Mouse (Mus musculus): Measurements from ENCODE around the gene Cyp3a16. TPM values are rescaled to one million over a fixed set of nuclear protein-coding genes. Genes with fewer than 3 reads are reported as not detected.
"Not testable (repeated sequence)": the region's sequence is repeated elsewhere in the genome, so short reads cannot be mapped to it uniquely, and the experiment has no call there.

Gene Cyp3a16
- total and polyA plus RNA-seq, 3 experiments = not detected

DNA sequence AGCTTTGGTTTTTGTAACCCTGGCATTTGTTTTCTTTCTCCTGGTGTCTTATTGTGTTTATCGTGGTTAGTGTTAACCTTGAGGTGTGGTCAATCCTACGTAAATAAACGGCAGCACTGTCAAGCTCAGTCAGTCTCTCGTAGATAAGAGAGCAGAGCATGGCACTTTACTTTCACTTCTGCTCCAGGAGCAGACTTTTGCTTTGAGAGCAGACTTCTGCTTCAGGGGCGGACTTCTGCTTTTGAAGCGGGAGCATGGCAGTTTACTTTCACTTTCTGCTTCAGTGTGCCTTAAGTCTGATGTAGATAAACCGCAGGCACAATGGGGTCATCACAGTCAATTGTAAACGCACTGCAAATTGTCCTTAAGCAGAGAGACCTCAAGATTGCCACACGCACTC lies 54.1 kb downstream of the Cyp3a16 start:
- not testable (repeated sequence) for H3K4me1 ChIP-seq (ENCODE audit: control insufficient read depth in 1 of 2, insufficient read depth in 2 of 2, low read length in 2 of 2); H3K79me2 ChIP-seq (ENCODE audit: control insufficient read depth, insufficient read depth, low read length, poor library complexity); H3K36me3 ChIP-seq (ENCODE audit: control insufficient read depth in 1 of 2, insufficient read depth in 2 of 2, low read length in 2 of 2); H3K9me3 ChIP-seq (replicated peaks; ENCODE audit: insufficient read depth, low read length); H3K27me3 ChIP-seq (ENCODE audit: control insufficient read depth in 1 of 2, insufficient read depth in 2 of 2, low read length in 2 of 2)
- H3K9ac ChIP-seq (ENCODE audit: control insufficient read depth, low read depth, low read length, poor library complexity, severe bottlenecking) = peak overlapping the region; percentile 68
- peak overlapping the region; percentile 79 for H3K27ac ChIP-seq (ENCODE audit: control insufficient read depth, low read depth, low read length)
- peak overlapping the region; percentile 81 to 82 for H3K4me3 ChIP-seq (ENCODE audit: control insufficient read depth in 1 of 2, insufficient read depth in 1 of 2, low read depth in 2 of 2, low read length in 2 of 2)
- TF ChIP-seq SIN3A (IDR thresholded peaks at IDR 0.05; ENCODE audit: low read length) (peak; percentile 74), ETS1 (IDR thresholded peaks at IDR 0.05; ENCODE audit: low read depth, low read length) (peak; percentile 92), HCFC1 (IDR thresholded peaks at IDR 0.05; ENCODE audit: low read depth, low read length) (0 out of 2 replicates have a peak, but pooled peaks have one; percentile 22), MXI1 (IDR thresholded peaks at IDR 0.05; ENCODE audit: low read depth, low read length) (peak; percentile 89; the same call in 1 of the 2 replicates), GATA1 (IDR thresholded peaks at IDR 0.05; ENCODE audit: low read depth, low read length) (peak; percentile 27; the same call in 1 of the 2 replicates)
- DNase-seq (ENCODE audit: low read depth, low spot score) = peak; percentile 80

Other genes with a start within 250 kb of the Cyp3a16 start
- gene Zfp655, start 238.0 kb downstream of the Cyp3a16 start, total RNA-seq (2012; rRNA removed) = 26.9 and 30.3 TPM in 2 replicates
- 10 to 100 TPM; 25.2 to 35.3 TPM for gene Zfp655, start 238.0 kb downstream of the Cyp3a16 start, polyA plus RNA-seq (2012; ENCODE audit: insufficient read depth in 1 of 2, insufficient read length in 2 of 2, low read depth in 1 of 2, low replicate concordance in 2 of 2, missing spikeins in 1 of 2)
- 13.9 and 15.1 TPM in 2 replicates for gene Zscan25, start 189.2 kb downstream of the Cyp3a16 start, total RNA-seq (2012; rRNA removed)
- gene Zscan25, start 189.2 kb downstream of the Cyp3a16 start, polyA plus RNA-seq (2012; ENCODE audit: insufficient read depth in 1 of 2, insufficient read length in 2 of 2, low read depth in 1 of 2, low replicate concordance in 2 of 2, missing spikeins in 1 of 2) = 10 to 100 TPM in 1 of 2 experiments, not detected in 1; 26.5 TPM
- not detected in 2 replicates for gene Cyp3a57, start 124.4 kb downstream of the Cyp3a16 start, total RNA-seq (2012; rRNA removed)
- not detected for gene Cyp3a57, start 124.4 kb downstream of the Cyp3a16 start, polyA plus RNA-seq (2012; ENCODE audit: insufficient read depth in 1 of 2, insufficient read length in 2 of 2, low read depth in 1 of 2, low replicate concordance in 2 of 2, missing spikeins in 1 of 2)
- gene Cyp3a41b, start 115.0 kb upstream of the Cyp3a16 start, total RNA-seq (2012; rRNA removed) = not detected in 2 replicates
- not detected for gene Cyp3a41b, start 115.0 kb upstream of the Cyp3a16 start, polyA plus RNA-seq (2012; ENCODE audit: insufficient read depth in 1 of 2, insufficient read length in 2 of 2, low read depth in 1 of 2, low replicate concordance in 2 of 2, missing spikeins in 1 of 2)

Measured in MEL (cell line).